Mouse (Mus musculus) forebrain, embryonic 16.5 days (tissue): ENCODE measurements around the gene Grn. TPM values are rescaled to one million over a fixed set of nuclear protein-coding genes. Genes with fewer than 3 reads are reported as not detected.

Source experiments
- ATAC-seq: fragments of 200-750 bp; cut with Nextera tagmentation; 2 replicates; pipeline ENCODE4 v1.8.0; 2017; ENCODE audit warnings: mild to moderate bottlenecking, moderate library complexity
- H3K27ac ChIP-seq: fragments of 300-500 bp; sonication (generic); 2 replicates; pipeline ENCODE4 v1.5.1; 2014; ENCODE audit warnings: low read length, control low read depth
- H3K27me3 ChIP-seq: fragments of 300-500 bp; sonication (generic); replicated peaks from 2 replicates; pipeline ENCODE4 v1.6.1; 2014; ENCODE audit warnings: low read length; ENCODE audit not compliant: control insufficient read depth, insufficient read depth
- H3K36me3 ChIP-seq: fragments of 300-500 bp; sonication (generic); 2 replicates; pipeline ENCODE4 v1.6.1; 2014; ENCODE audit not compliant: control insufficient read depth, insufficient read depth
- H3K4me1 ChIP-seq: fragments of 300-500 bp; sonication (generic); replicated peaks from 2 replicates; pipeline ENCODE4 v1.6.1; 2014; ENCODE audit warnings: low read length; ENCODE audit not compliant: control insufficient read depth, insufficient read depth
- H3K4me2 ChIP-seq: fragments of 300-500 bp; sonication (generic); 2 replicates; pipeline ENCODE4 v1.6.1; 2014; ENCODE audit warnings: mild to moderate bottlenecking, low read length, control low read depth
- H3K4me3 ChIP-seq: fragments of 300-500 bp; sonication (generic); replicated peaks from 2 replicates; pipeline ENCODE4 v1.5.1; 2014; ENCODE audit warnings: mild to moderate bottlenecking, low read length, control low read depth
- H3K9ac ChIP-seq: fragments of 300-500 bp; sonication (generic); replicated peaks from 2 replicates; pipeline ENCODE4 v1.6.1; 2014; ENCODE audit warnings: low read depth, low read length, control low read depth
- H3K9me3 ChIP-seq: fragments of 300-500 bp; sonication (generic); 2 replicates; pipeline ENCODE4 v1.6.1; 2016; ENCODE audit warnings: low read length; ENCODE audit not compliant: control insufficient read depth
- whole genome bisulfite sequencing: fragments of 180-500 bp; shearing (Covaris S2); extraction: QIAGEN DNeasy Blood & Tissue Kit; methylation state at CpG from one replicate; pipeline ENCODE4 v1.1.7; 2014; 5-methylcytosine and 5-hydroxymethylcytosine counted together
- polyA plus RNA-seq: library from polyadenylated mRNA; unstranded; fragments of >200 nt; fragmentation: Nextera tagmentation; extraction: Ambion mirVana; gene quantifications from 2 replicates; pipeline ENCODE4 v1.2.1, GENCODE M21; 2015

Gene Grn
- polyA plus RNA-seq, 1 experiment from 2014 or later: 68.0 TPM

- Histone ChIP-seq H3K9me3 (no peaks in the 10 kb centered on the region), H3K9ac (no peak overlapping the region), H3K27ac (no peak overlapping the region), H3K4me1 (peaks cover 42% of the 10 kb centered on the region), H3K4me3 (no peak overlapping the region), H3K4me2 (no peak overlapping the region), H3K27me3 (no peaks in the 10 kb centered on the region), H3K36me3 (peaks cover 24% of the 10 kb centered on the region)
- WGBS: 62% methylated on average over 3 of the region's 3 CpGs
- no peak for ATAC-seq
Observed at GRCm38 (mm10) chr11:102444321-102444720, 14.2 kb downstream of the Grn start.

GRCm38 (mm10) chr11:102444781-102445180, 14.7 kb downstream of the Grn start:
- peak overlapping the region; percentile 100; the same call in 1 of the 2 replicates for H3K9ac ChIP-seq
- whole genome bisulfite sequencing: 4% methylated on average over 6 of the region's 6 CpGs
- peak overlapping the region; percentile 58 for H3K4me3 ChIP-seq
- H3K9me3 ChIP-seq: no peaks in the 10 kb centered on the region
- no peak for ATAC-seq
- peaks cover 20% of the 10 kb centered on the region for H3K36me3 ChIP-seq
- peaks cover 41% of the 10 kb centered on the region for H3K4me1 ChIP-seq
- 0 out of 2 replicates have a peak overlapping the region, but pooled peaks have one; percentile 1 for H3K27ac ChIP-seq
- H3K27me3 ChIP-seq: no peaks in the 10 kb centered on the region
- peak overlapping the region; percentile 91 for H3K4me2 ChIP-seq

GRCm38 (mm10) chr11:102445264-102445890, 15.3 kb downstream of the Grn start:
- peak overlapping the region; percentile 100 for H3K9ac ChIP-seq
- peaks cover 41% of the 10 kb centered on the region for H3K4me1 ChIP-seq
- no peaks in the 10 kb centered on the region for H3K9me3 ChIP-seq
- ATAC-seq: peak; percentile 9; the same call in 1 of the 2 replicates
- 5% methylated on average over 10 of the region's 10 CpGs for WGBS
- H3K36me3 ChIP-seq: peaks cover 14% of the 10 kb centered on the region
- H3K27me3 ChIP-seq: no peaks in the 10 kb centered on the region
- peak overlapping the region; percentile 91 for H3K4me2 ChIP-seq
- peak overlapping the region; percentile 58 for H3K4me3 ChIP-seq
- H3K27ac ChIP-seq: peak overlapping the region; percentile 92

DNA sequence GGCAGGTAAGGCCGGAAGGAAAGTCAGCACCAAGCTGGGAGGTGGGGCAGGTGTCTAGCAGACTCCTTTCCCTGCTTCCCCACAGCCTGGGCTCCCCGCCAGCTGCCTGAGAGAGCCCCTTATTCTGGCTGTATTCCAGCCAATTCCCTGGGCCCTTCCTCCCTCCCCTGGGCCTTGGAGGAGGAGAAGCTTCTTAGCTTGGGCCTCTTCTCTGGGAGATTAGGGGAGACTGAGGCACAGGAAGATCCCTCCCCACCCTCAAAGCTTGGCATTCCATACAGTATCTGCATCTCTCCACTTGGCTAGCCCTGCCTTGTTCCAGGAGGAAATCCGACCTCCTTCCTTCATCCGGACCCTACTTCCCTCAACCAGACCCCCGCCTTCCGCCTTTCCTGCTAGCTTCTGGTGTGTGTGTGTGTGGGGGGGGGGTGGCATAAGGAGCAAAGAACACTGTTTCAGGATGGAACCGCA, 15.8 kb downstream of the Grn start:
- Histone ChIP-seq H3K36me3 (peaks cover 13% of the 10 kb centered on the region), H3K9ac (peak overlapping the region; percentile 100), H3K4me2 (peak overlapping the region; percentile 91), H3K27me3 (no peaks in the 10 kb centered on the region), H3K9me3 (no peaks in the 10 kb centered on the region), H3K4me1 (peaks cover 41% of the 10 kb centered on the region), H3K4me3 (peak overlapping the region; percentile 58), H3K27ac (peak overlapping the region; percentile 92)
- ATAC-seq: no peak; the same call in 1 of the 2 replicates
- 7% methylated on average over 7 of the region's 7 CpGs for WGBS

DNA sequence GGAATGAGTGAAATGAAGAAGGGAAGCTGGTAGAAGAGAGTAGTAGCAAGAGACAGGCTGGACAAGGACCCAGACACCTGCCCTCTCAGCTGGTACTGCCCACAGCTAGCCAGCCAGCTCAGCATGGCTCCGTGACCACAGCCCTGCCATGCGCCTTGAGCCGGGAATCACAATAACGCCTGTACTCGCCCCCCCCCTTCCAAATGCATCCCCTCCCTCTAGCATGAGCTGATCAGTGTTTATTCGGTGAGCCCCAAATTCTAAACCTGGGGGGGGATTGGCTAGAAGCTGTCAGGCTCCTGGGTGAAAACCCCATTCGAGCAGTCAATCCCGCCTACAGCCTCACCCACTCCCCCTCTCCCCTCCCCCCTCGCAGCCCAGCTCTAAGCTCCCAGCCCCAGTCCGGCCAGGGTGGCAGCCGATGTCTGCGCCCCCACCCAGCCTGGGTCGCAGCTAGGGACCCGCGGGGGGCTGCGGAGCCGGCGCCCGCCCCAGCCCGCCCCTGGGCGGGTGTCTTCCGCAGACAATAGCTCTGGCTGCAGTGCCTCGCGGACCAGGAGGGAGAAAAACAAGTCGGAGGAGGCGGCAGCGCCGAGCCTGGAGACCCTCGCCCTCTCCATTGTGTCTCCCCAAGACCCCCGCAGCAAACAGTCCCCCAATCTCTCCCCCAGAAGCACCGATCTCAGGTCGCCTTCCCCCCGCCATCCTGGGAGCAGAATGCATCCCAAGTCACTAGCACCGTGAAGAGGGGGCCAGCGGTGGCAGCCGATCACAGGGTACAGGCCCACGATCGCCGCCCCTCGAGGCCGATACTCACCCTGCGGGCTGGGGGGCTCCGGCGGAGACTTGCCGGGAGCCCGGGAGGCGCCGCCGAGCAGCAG, 16.7 kb downstream of the Grn start:
- Histone ChIP-seq H3K9me3 (no peaks in the 10 kb centered on the region), H3K4me3 (peak overlapping the region; percentile 58)
- under 1% methylated on average over 46 of the region's 49 CpGs for WGBS

DNA sequence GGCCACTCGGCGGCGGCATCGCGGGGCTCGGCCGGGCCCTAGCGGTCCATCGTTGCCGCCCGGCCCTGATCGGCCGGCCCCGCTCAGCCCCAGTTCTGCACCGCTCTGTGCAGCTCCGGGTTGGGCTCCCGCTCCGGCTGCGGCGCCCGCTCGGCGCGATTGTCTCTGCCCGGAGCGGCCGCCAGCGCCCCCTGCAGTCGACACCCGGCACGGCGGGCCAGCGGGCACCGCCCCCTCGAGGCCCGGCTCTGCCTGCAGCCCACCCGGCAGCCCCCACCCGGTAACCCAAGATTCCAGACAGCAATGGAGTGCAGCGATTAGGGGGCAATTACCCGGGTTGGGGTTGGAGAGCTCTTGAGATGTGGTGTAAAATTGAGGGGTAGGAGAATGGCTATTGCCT, 17.4 kb downstream of the Grn start, which contains the start of gene Fam171a2:
Fam171a2 (minus strand) TSS at position 186 of the 400 bp plus-strand sequence.
- Histone ChIP-seq H3K9me3 (no peaks in the 10 kb centered on the region), H3K4me1 (peaks cover 41% of the 10 kb centered on the region), H3K27me3 (no peaks in the 10 kb centered on the region), H3K4me2 (peak within 1 kb of the TSS; percentile 91), H3K27ac (peak within 1 kb of the TSS; percentile 92), H3K4me3 (peak within 1 kb of the TSS; percentile 58), H3K9ac (peak within 1 kb of the TSS; percentile 100), H3K36me3 (peaks cover 7% of the 10 kb centered on the region)
- ATAC-seq: peak; percentile 85
- 1% methylated on average over 40 of the region's 40 CpGs for WGBS

More for the DNA sequence above, 16.7 kb downstream of the Grn start:
- no peaks in the 10 kb centered on the region for H3K27me3 ChIP-seq
- H3K4me1 ChIP-seq: peaks cover 41% of the 10 kb centered on the region
- peak overlapping the region; percentile 92 for H3K27ac ChIP-seq
- H3K4me2 ChIP-seq: peak overlapping the region; percentile 91
- H3K36me3 ChIP-seq: peaks cover 7% of the 10 kb centered on the region
- peak overlapping the region; percentile 100 for H3K9ac ChIP-seq
- peak; percentile 64 for ATAC-seq

- ATAC-seq: no peak
- H3K27ac ChIP-seq: no peak overlapping the region
- WGBS: 12% methylated on average over 8 of the region's 8 CpGs
- H3K9me3 ChIP-seq: no peaks in the 10 kb centered on the region
- H3K9ac ChIP-seq: no peak overlapping the region
- H3K4me1 ChIP-seq: peaks cover 41% of the 10 kb centered on the region
- H3K36me3 ChIP-seq: peaks cover 3% of the 10 kb centered on the region; the same call in 1 of the 2 replicates
- H3K4me3 ChIP-seq: no peak overlapping the region
- H3K27me3 ChIP-seq: no peaks in the 10 kb centered on the region
- H3K4me2 ChIP-seq: 0 out of 2 replicates have a peak overlapping the region, but pooled peaks have one; percentile 16
Observed at GRCm38 (mm10) chr11:102448327-102448726, 18.2 kb downstream of the Grn start.

DNA sequence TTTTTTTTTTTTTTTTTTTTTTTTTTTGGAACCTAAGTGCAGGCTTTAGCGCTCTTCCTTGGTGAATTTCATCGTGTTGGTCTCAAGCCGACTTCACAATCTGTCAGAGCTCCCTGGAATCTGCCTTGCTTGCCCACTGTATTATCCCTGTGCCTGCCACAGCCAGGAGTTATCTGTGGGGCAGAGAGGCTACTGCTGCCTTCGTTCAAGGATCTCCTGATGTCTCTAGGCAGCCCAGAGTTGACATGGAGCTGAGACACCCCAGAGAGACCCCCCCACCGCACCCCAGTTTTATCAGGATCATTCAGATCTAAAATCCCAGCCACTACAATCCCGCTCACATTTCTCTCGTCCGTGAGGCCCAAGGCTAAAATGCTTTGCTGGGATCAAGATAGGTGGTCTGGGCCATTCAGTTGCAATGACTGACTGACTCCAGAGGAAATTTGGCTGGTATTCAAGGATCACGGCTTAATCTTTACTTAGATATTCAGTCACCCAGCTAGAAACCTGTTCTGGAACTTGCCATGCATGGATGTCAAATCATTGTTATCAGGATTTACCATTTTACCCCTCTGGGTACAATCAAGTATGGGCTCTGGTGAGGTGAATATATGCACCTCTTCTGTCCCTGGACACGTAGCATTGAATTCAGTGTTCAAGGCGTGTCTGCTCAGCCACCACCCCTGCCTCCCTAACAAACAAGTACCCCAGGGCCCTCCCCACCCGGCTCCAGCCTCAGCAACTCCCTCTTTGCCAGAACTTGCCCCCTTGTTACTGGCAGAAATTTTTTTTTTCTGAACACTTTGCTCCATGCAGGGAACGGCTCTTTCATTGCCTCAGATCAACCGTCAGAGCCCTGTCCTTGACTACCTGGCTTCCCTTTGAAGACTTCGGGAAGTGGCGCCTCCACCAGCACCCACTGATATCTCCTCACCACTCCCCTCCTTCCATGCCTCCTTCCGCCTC, 19.2 kb downstream of the Grn start:
- 41% methylated on average over 17 of the region's 17 CpGs for WGBS
- Histone ChIP-seq H3K36me3 (no peaks in the 10 kb centered on the region), H3K27ac (no peak overlapping the region), H3K4me1 (peaks cover 36% of the 10 kb centered on the region), H3K4me2 (no peak overlapping the region), H3K27me3 (no peaks in the 10 kb centered on the region), H3K9ac (no peak overlapping the region), H3K9me3 (no peaks in the 10 kb centered on the region), H3K4me3 (no peak overlapping the region)
- ATAC-seq: no peak
